Mouse (Mus musculus): Measurements from ENCODE around the gene Nrip1. TPM values are rescaled to one million over a fixed set of nuclear protein-coding genes. Genes with fewer than 3 reads are reported as not detected.

The Nrip1 gene
- polyA plus RNA-seq, 1 experiment, result 15.3 TPM

- Histone ChIP-seq H3K4me1 (ENCODE audit: control insufficient read depth, insufficient read depth, low read length) (no peaks in the 10 kb centered on the region), H3K9me3 (replicated peaks; ENCODE audit: control insufficient read depth, insufficient read depth, low read length, poor library complexity, severe bottlenecking) (no peaks in the 10 kb centered on the region), H3K36me3 (ENCODE audit: control insufficient read depth, insufficient read depth, low read length, poor library complexity, severe bottlenecking) (no peaks in the 10 kb centered on the region), H3K27me3 (ENCODE audit: control insufficient read depth, insufficient read depth, low read length, poor library complexity, severe bottlenecking) (no peaks in the 10 kb centered on the region), H3K4me3 (ENCODE audit: low read depth, low read length) (no peak overlapping the region), H3K9ac (ENCODE audit: low read depth, poor library complexity, severe bottlenecking) (no peak overlapping the region), H3K27ac (ENCODE audit: insufficient read depth, low read length) (no peak overlapping the region)
- TF ChIP-seq POLR2A (IDR thresholded peaks at IDR 0.05; ENCODE audit: insufficient read depth, low read length) (no peak), EP300 (IDR thresholded peaks at IDR 0.05; ENCODE audit: insufficient read depth, low read depth, low read length) (no peak), CTCF (IDR thresholded peaks at IDR 0.05; ENCODE audit: low read depth, low read length) (no peak)
Observed at GRCm38 (mm10) chr16:76306446-76306845, 67.2 kb downstream of the Nrip1 start.

- H3K27ac ChIP-seq (ENCODE audit: insufficient read depth, low read length), result no peak overlapping the region
- no peak overlapping the region for H3K9ac ChIP-seq (ENCODE audit: low read depth, poor library complexity, severe bottlenecking)
- H3K36me3 ChIP-seq (ENCODE audit: control insufficient read depth, insufficient read depth, low read length, poor library complexity, severe bottlenecking), result no peaks in the 10 kb centered on the region
- H3K9me3 ChIP-seq (replicated peaks; ENCODE audit: control insufficient read depth, insufficient read depth, low read length, poor library complexity, severe bottlenecking), result no peaks in the 10 kb centered on the region
- H3K27me3 ChIP-seq (ENCODE audit: control insufficient read depth, insufficient read depth, low read length, poor library complexity, severe bottlenecking), result no peaks in the 10 kb centered on the region
- no peak for TF ChIP-seq CTCF (IDR thresholded peaks at IDR 0.05; ENCODE audit: low read depth, low read length)
- no peak for TF ChIP-seq EP300 (IDR thresholded peaks at IDR 0.05; ENCODE audit: insufficient read depth, low read depth, low read length)
- no peak for TF ChIP-seq POLR2A (IDR thresholded peaks at IDR 0.05; ENCODE audit: insufficient read depth, low read length)
- H3K4me1 ChIP-seq (ENCODE audit: control insufficient read depth, insufficient read depth, low read length), result no peaks in the 10 kb centered on the region
- H3K4me3 ChIP-seq (ENCODE audit: low read depth, low read length), result no peak overlapping the region
Observed at GRCm38 (mm10) chr16:76303436-76303835, 70.2 kb downstream of the Nrip1 start.

- no peak overlapping the region for H3K4me3 ChIP-seq (ENCODE audit: low read depth, low read length)
- no peaks in the 10 kb centered on the region for H3K27me3 ChIP-seq (ENCODE audit: control insufficient read depth, insufficient read depth, low read length, poor library complexity, severe bottlenecking)
- H3K4me1 ChIP-seq (ENCODE audit: control insufficient read depth, insufficient read depth, low read length), result no peaks in the 10 kb centered on the region
- no peaks in the 10 kb centered on the region for H3K9me3 ChIP-seq (replicated peaks; ENCODE audit: control insufficient read depth, insufficient read depth, low read length, poor library complexity, severe bottlenecking)
- no peak overlapping the region for H3K9ac ChIP-seq (ENCODE audit: low read depth, poor library complexity, severe bottlenecking)
- H3K36me3 ChIP-seq (ENCODE audit: control insufficient read depth, insufficient read depth, low read length, poor library complexity, severe bottlenecking), result no peaks in the 10 kb centered on the region
- no peak overlapping the region for H3K27ac ChIP-seq (ENCODE audit: insufficient read depth, low read length)
- TF ChIP-seq EP300 (IDR thresholded peaks at IDR 0.05; ENCODE audit: insufficient read depth, low read depth, low read length), result no peak
- no peak for TF ChIP-seq POLR2A (IDR thresholded peaks at IDR 0.05; ENCODE audit: insufficient read depth, low read length)
- no peak for TF ChIP-seq CTCF (IDR thresholded peaks at IDR 0.05; ENCODE audit: low read depth, low read length)
Observed at GRCm38 (mm10) chr16:76301728-76302050, 71.9 kb downstream of the Nrip1 start.

- H3K9me3 ChIP-seq (replicated peaks; ENCODE audit: control insufficient read depth, insufficient read depth, low read length, poor library complexity, severe bottlenecking), result no peaks in the 10 kb centered on the region
- H3K36me3 ChIP-seq (ENCODE audit: control insufficient read depth, insufficient read depth, low read length, poor library complexity, severe bottlenecking), result no peaks in the 10 kb centered on the region
- no peaks in the 10 kb centered on the region for H3K27me3 ChIP-seq (ENCODE audit: control insufficient read depth, insufficient read depth, low read length, poor library complexity, severe bottlenecking)
- no peak overlapping the region for H3K9ac ChIP-seq (ENCODE audit: low read depth, poor library complexity, severe bottlenecking)
- no peak for TF ChIP-seq EP300 (IDR thresholded peaks at IDR 0.05; ENCODE audit: insufficient read depth, low read depth, low read length)
- TF ChIP-seq POLR2A (IDR thresholded peaks at IDR 0.05; ENCODE audit: insufficient read depth, low read length), result no peak
- TF ChIP-seq CTCF (IDR thresholded peaks at IDR 0.05; ENCODE audit: low read depth, low read length), result no peak
- no peak overlapping the region for H3K27ac ChIP-seq (ENCODE audit: insufficient read depth, low read length)
- H3K4me1 ChIP-seq (ENCODE audit: control insufficient read depth, insufficient read depth, low read length), result no peaks in the 10 kb centered on the region
- H3K4me3 ChIP-seq (ENCODE audit: low read depth, low read length), result no peak overlapping the region
Observed at GRCm38 (mm10) chr16:76301037-76301727, 72.4 kb downstream of the Nrip1 start.

- Histone ChIP-seq H3K36me3 (ENCODE audit: control insufficient read depth, insufficient read depth, low read length, poor library complexity, severe bottlenecking) (no peaks in the 10 kb centered on the region), H3K4me1 (ENCODE audit: control insufficient read depth, insufficient read depth, low read length) (no peaks in the 10 kb centered on the region), H3K4me3 (ENCODE audit: low read depth, low read length) (no peak overlapping the region), H3K27me3 (ENCODE audit: control insufficient read depth, insufficient read depth, low read length, poor library complexity, severe bottlenecking) (no peaks in the 10 kb centered on the region), H3K9ac (ENCODE audit: low read depth, poor library complexity, severe bottlenecking) (no peak overlapping the region), H3K27ac (ENCODE audit: insufficient read depth, low read length) (no peak overlapping the region), H3K9me3 (replicated peaks; ENCODE audit: control insufficient read depth, insufficient read depth, low read length, poor library complexity, severe bottlenecking) (no peaks in the 10 kb centered on the region)
- TF ChIP-seq EP300 (IDR thresholded peaks at IDR 0.05; ENCODE audit: insufficient read depth, low read depth, low read length) (no peak), CTCF (IDR thresholded peaks at IDR 0.05; ENCODE audit: low read depth, low read length) (no peak), POLR2A (IDR thresholded peaks at IDR 0.05; ENCODE audit: insufficient read depth, low read length) (no peak)
Observed at GRCm38 (mm10) chr16:76300452-76300851, 73.2 kb downstream of the Nrip1 start.

GRCm38 (mm10) chr16:76299511-76299910 lies 74.1 kb downstream of the Nrip1 start:
- no peaks in the 10 kb centered on the region for H3K9me3 ChIP-seq (replicated peaks; ENCODE audit: control insufficient read depth, insufficient read depth, low read length, poor library complexity, severe bottlenecking)
- no peak for TF ChIP-seq EP300 (IDR thresholded peaks at IDR 0.05; ENCODE audit: insufficient read depth, low read depth, low read length)
- TF ChIP-seq POLR2A (IDR thresholded peaks at IDR 0.05; ENCODE audit: insufficient read depth, low read length), result no peak
- TF ChIP-seq CTCF (IDR thresholded peaks at IDR 0.05; ENCODE audit: low read depth, low read length), result no peak
- no peaks in the 10 kb centered on the region for H3K27me3 ChIP-seq (ENCODE audit: control insufficient read depth, insufficient read depth, low read length, poor library complexity, severe bottlenecking)
- H3K9ac ChIP-seq (ENCODE audit: low read depth, poor library complexity, severe bottlenecking), result no peak overlapping the region
- no peaks in the 10 kb centered on the region for H3K4me1 ChIP-seq (ENCODE audit: control insufficient read depth, insufficient read depth, low read length)
- H3K27ac ChIP-seq (ENCODE audit: insufficient read depth, low read length), result no peak overlapping the region
- H3K36me3 ChIP-seq (ENCODE audit: control insufficient read depth, insufficient read depth, low read length, poor library complexity, severe bottlenecking), result no peaks in the 10 kb centered on the region
- H3K4me3 ChIP-seq (ENCODE audit: low read depth, low read length), result no peak overlapping the region
